In genomic region chr3:105496935-105497334, GRCm38 (mm10) we compare ENCODE assay signal across 14 mouse cellular contexts. TPM values are rescaled to one million over a fixed set of nuclear protein-coding genes. Genes with fewer than 3 reads are reported as not detected.
"Had no signal": no experiment of that assay in that cellular context is flagged by ENCODE, and none has a peak within 500 bp of the region (broad histone marks: within the 10 kb centered on the region; RNA-seq: fewer than 3 reads in every experiment).

No protein-coding gene starts in this region.

- ATAC-seq: midbrain, embryonic 16.5 days had no signal

- H3K27me3 ChIP-seq: midbrain, embryonic 12.5 days; neural tube, embryonic 12.5 days; stomach, embryonic 15.5 days had no signal

- DNase-seq: lung, adult 18-20 months; lung, embryonic 14.5 days; lung, postnatal 14 days; lung, postnatal 36 days; midbrain, embryonic 14.5 days; right cerebral cortex, postnatal 14 days; thymus, adult 2 months; thymus, postnatal 25 days; thymus, postnatal 4 days had no signal

RNA-seq across cellular contexts. Expression of gene Kcnd3, which starts 44.8 kb away (rescaled TPM):
- polyA plus RNA-seq: macrophage had no signal
